Mouse (Mus musculus): ENCODE results near the gene Kcne3. TPM values are rescaled to one million over a fixed set of nuclear protein-coding genes. Genes with fewer than 3 reads are reported as not detected.

The Kcne3 gene
- total RNA-seq, 2 experiments from 2014 or later: not detected

Other genes with a start within 250 kb of the Kcne3 start
- 10 to 100 TPM; 24.6 to 29.5 TPM for gene Rnf169, start 196.1 kb upstream of the Kcne3 start, total RNA-seq (2021)
- gene Chrdl2, start 170.3 kb upstream of the Kcne3 start, total RNA-seq (2021): under 1 TPM; 0.47 to 0.58 TPM
- gene Pold3, start 54.9 kb upstream of the Kcne3 start, total RNA-seq (2021): 10 to 100 TPM; 32.1 to 33.5 TPM
- 1 to 10 TPM; 5.7 to 7.1 TPM for gene Lipt2, start 17.2 kb upstream of the Kcne3 start, total RNA-seq (2021)
- gene Pgm2l1, start 50.9 kb downstream of the Kcne3 start, total RNA-seq (2021): 100 to 1,000 TPM; 282 to 309 TPM
- gene P4ha3, start 109.0 kb downstream of the Kcne3 start, total RNA-seq (2021): 1 to 10 TPM; 5.4 to 6.0 TPM
- gene C2cd3, start 195.7 kb downstream of the Kcne3 start, total RNA-seq (2021): 10 to 100 TPM; 24.3 to 26.3 TPM
- 100 to 1,000 TPM; 141 to 158 TPM for gene Ppme1, start 195.8 kb downstream of the Kcne3 start, total RNA-seq (2021)